Mouse (Mus musculus) heart, postnatal 25 days (tissue): Measurements from ENCODE around the gene Rai2. TPM values are rescaled to one million over a fixed set of nuclear protein-coding genes. Genes with fewer than 3 reads are reported as not detected.

Experiments
- DNase-seq: peaks from one replicate; pipeline ENCODE4 v3.0.0; 2022; ENCODE audit warnings: low spot score
- intact Hi-C: fragments of 180-260 bp; cut with DNase I; formaldehyde crosslinking; loops from one replicate; pipeline ENCODE4 v1.15.1; 2025
- total RNA-seq, 2 experiments: library from RNA; stranded (reverse); gene quantifications; 2 replicates each; pipeline ENCODE4 v1.2.3; 2021

Gene Rai2
- total RNA-seq, result 10 to 100 TPM; 32.3 to 32.9 TPM

DNA sequence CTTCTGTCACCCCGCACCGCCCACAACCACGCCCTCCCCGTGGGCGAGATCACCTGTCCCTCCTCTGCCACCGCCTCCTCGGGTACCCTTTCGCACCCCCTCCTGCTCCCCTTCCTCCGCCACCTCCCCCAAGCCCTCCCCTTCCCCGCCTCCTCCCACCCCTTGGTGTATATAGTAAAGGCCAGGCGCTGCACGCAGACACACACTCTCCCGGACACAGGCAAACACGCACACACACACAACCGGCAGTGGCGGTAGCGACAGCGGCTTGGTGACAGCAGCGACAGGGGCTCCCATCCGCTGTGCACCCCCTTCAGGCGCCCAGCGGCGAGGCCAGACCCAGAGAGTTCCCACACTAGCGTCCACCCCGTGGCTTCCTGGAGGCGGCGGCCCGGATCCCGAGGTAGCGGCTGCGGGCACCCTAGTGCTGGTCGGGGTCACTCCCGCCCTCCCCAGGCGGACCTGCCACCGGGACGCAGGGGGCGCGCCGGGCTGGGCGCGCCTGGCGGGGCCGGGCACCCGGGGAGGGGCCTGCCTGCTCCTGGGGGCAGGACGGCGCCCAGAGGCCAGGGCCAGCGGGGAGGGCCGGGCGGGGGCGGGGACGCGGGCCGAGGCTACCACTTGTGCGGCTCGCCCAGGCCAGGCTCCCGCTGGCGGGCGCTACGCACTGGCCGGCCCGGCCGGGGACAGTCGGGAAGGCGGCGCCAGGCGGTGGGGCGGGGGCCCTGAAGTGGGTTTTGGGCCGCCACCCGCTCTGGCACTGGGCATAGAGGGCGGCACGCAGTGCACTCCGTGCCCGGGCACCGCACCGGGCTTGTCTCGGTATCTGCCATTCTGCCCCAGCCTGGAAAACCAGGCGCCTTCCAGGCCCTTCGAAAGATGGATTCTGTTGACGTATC lies at the start of gene Rai2:
Rai2 (plus strand) TSS at position 205 of the 899 bp plus-strand sequence.
- DNase-seq, result no peak
- intact Hi-C loops, result loop anchor here (10.0 kb wide), 1 partner anchor 68 kb away; no protein-coding TSS in a partner anchor

DNA sequence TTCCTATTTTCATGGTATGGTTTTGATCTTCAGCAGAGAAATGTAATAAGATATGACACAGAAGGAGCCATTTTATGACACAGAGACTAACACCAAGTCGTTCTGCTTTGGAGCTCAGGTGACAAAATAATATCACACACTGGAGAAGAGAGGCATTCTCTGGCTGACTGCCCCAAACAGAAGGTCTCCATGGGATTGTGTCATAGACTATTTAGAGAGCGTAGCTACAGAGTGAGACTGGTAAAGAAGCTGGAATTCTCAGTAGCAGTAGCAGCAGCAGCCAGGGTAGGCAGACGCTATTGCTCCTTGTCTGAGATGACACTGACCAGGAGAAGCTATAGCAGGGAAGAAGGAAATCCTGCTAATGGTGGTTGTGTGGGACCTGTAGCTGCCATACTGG lies 27.5 kb upstream of the Rai2 start:
- DNase-seq, result no peak
- intact Hi-C loops, result no loop called here

DNA sequence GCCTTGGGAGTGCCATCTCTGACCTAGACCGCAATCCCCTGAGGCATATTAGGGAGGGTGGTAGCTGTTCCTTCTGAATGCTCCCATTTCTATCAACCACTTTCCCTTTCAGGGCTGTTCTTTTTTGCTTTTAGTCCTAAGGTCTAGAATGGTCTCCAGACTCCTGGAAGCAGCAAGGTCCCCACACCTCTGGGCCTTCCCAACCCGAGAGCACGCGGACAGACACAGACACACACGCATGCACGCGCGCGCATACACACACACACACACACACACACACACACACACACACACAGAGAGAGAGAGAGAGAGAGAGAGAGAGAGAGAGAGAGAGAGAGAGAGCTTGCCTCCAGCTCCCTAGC lies 385 bp upstream of the Rai2 start:
- DNase-seq, result no peak
- intact Hi-C loops, result loop anchor here (10.0 kb wide), 1 partner anchor 68 kb away; no protein-coding TSS in a partner anchor

DNA sequence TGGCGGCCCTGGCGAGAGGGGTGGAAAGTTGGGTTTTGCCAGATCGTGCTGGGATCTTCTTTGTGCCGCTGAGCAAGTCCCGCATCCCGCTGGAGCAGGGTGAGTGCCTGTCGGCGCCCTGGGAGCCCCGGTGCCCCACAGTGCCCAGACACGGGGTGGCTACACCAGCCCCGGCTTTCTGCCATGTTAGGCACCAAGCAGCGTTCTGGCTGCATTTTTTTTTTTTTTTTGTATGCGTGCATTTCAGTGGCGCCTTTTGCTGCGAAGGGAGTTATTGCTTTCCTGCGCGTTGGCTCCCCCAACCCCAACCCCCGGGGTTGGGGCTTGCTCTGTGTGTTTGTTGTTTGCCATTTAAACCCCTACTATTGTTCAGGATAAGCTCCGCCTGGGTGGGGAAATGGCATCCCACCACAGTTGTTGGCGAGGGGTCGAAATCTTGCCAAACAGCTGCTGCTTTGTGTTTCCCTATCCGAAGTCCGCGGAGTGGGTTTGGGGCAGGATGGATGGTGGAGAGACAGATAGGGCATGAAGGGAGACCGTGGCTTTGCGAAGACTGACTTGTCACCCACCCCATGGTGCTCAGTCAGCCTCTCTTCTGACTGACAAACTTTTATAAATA lies 1.0 kb downstream of the Rai2 start:
- no peak for DNase-seq
- intact Hi-C loops, result loop anchor here (10.0 kb wide), 1 partner anchor 67 kb away; no protein-coding TSS in a partner anchor

- no peak for DNase-seq
- intact Hi-C loops, result loop anchor here (10.0 kb wide), 1 partner anchor 66 kb away; no protein-coding TSS in a partner anchor
Measured at GRCm38 (mm10) chrX:161718548-161718947, 1.7 kb downstream of the Rai2 start.

DNA sequence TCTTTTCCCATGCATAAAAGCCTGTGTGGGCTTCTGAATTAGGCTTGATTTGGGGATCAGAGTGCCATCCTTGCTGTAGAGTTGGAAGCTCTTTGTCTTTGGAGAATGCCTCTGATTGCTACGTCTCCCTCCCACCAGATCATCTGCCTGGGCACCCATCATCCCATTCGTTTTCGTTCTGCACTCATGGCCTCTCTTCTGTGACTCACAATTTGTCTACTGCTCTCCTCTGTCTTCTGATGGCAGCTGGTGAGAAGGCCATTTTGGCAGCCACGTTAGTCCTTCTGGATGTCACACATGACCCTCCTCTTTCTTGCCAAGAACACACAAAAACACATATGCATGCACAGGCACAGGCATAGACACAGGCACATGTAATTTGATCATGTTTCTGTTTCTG lies 4.2 kb downstream of the Rai2 start:
- intact Hi-C loops, result no loop called here
- DNase-seq, result no peak

DNA sequence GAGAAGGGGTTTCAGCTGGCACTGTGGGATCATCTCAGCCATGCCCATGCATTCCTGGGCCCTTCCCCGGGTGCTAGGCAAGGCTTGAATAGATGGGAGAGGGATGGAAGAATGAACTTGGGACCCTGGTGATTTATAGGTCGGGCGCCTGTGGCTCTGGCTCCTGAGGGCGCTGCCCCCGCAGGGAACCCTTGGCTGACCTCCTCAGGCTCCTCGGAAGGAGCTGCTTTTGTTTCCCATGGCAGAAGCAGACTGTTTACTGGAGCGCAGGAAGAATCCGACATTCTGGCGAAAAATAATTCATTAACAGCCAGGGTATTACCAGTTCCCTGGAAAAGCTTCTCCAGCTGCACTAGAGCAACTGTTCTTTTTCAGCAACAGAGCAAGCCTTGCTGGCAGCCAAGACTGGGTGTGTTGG lies 6.5 kb downstream of the Rai2 start:
- intact Hi-C loops, result no loop called here
- DNase-seq, result no peak

DNA sequence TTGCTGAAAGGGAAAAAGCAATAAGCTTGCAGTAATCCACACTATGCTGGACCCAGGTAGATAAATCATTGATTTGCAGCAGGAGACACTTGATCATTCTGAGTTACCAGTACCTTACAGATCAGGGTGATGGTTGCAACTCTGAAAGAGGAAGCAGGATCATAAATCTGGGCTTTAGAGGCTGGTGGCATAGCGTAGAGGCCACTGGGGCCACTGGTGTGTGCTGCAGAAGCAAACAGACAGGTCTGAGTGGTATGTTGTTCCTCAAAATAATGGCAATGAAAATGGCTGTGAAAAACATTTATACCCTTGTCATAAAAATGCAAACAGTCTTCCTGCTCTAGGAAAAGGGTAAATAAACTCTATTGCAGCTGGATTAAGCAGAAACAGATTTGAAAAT lies 9.4 kb downstream of the Rai2 start:
- intact Hi-C loops, result no loop called here
- no peak for DNase-seq

GRCm38 (mm10) chrX:161728507-161728906 lies 11.6 kb downstream of the Rai2 start:
- intact Hi-C loops, result no loop called here
- no peak for DNase-seq

GRCm38 (mm10) chrX:161730026-161730425 lies 13.2 kb downstream of the Rai2 start:
- intact Hi-C loops, result no loop called here
- no peak for DNase-seq

DNA sequence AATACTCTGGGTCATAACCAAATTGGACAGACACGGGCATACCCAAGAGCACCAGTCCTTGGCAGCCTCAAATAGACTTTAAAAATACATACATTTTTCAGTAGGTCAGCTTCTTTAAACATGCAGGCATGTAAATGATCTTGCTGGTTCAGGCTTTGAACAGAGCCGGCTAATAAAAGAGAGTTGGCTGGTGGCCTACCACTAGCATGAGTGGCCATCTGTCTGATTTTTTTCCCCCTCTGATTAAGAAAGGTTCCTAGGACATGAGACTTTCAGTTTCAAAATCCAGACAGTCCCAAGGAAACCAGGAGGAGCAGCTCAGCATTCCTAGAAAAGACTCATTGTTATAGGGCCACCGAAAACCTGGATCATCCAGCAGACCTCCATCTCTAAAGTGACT lies 15.0 kb downstream of the Rai2 start:
- intact Hi-C loops, result no loop called here
- no peak for DNase-seq

GRCm38 (mm10) chrX:161733581-161734309 lies 16.9 kb downstream of the Rai2 start:
- DNase-seq, result no peak

DNA sequence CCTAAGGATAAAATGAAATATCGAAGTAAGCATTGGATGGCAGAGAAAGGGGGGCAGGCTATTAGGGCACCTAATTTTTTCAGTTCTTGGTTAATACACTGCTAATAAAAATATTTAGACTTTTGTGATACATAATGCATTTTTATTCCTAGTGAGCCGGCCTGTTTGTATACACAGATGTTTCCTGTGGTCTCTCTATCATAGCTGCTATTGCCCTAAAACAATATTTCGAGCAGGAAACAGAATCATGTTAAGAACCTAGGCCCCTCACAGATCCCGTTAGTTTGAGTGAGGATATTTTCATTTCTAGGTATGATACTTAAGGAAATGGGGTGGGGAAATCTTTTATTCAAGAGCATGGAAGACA lies 17.4 kb downstream of the Rai2 start:
- intact Hi-C loops, result no loop called here
- DNase-seq, result no peak

More at GRCm38 (mm10) chrX:161733581-161734309, 16.9 kb downstream of the Rai2 start:
- intact Hi-C loops, result no loop called here

DNA sequence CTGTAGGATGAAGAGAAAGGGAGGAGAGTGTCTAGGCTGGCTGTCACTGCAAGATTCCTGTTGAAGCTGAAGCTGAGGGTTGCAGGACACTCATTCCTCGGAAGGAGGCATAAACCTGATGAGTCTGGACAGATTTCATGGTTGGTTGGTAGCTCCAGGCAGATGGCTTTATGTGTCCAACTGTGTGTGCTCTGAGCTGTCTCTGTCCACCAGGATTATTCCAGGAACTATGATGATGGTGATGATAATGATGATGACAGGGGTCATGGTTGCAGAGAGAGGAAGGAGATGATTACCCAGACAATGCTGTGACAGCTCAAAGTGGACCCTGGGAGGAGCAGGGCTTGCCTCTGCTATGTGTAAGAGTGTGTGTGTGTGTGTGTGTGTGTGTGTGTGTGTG lies 22.5 kb downstream of the Rai2 start:
- intact Hi-C loops, result no loop called here

GRCm38 (mm10) chrX:161743080-161743479 lies 26.2 kb downstream of the Rai2 start:
- no peak for DNase-seq

More for the DNA sequence above, 22.5 kb downstream of the Rai2 start:
- no peak for DNase-seq

DNA sequence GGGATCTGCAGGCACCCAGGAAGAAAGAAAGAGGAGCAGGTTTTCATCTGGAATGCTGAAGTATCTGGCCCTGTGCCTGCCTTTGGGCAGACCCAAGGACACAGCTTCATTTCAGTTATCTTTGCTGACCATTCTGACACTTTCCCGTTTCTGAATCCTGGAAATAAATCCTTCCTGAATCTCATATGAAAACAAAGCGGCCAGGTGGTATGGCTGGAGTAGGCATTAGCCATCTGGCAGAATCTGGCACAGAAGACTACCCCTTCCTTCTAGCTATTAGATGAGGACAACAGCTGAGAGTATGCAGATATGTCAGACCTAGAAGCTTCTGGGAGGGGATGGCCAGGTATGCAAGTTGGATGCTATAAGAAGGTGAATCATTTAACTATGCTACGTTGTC lies 28.4 kb downstream of the Rai2 start:
- intact Hi-C loops, result no loop called here
- no peak for DNase-seq

More at GRCm38 (mm10) chrX:161743080-161743479, 26.2 kb downstream of the Rai2 start:
- intact Hi-C loops, result no loop called here

GRCm38 (mm10) chrX:161747337-161747736 lies 30.5 kb downstream of the Rai2 start:
- intact Hi-C loops, result no loop called here
- DNase-seq, result no peak

- DNase-seq, result no peak
Measured at GRCm38 (mm10) chrX:161753514-161753913, 36.6 kb downstream of the Rai2 start.

DNA sequence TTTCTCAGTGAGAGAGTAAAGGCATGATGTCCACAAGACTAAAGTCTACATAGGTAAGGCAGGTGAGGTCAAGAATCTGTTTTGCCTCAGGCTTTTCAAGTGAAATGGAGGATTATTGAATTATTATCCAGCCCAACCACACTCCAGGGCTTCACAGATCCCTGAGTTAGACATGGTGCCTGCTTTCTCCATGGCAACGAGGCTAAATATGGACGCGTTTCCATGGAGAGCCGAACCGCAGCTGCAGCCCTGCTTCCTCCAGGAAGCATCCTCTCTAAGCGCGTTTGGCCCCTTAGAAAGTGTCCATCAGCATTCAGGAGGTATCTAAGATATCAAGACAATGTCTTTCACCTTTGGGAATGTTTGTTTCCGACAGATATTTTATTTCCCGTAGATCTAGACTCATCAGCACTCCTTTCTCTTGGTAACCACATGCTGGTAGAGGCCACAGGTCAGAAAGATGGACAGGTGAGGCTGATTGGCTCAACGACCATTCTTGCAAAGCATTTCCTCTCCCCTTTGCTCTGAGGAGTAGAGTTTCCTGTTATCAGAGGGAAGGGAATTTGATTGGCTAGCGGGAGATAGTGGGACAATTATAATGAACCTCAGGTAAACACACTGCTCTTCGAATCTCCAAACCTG lies 59.6 kb downstream of the Rai2 start:
- intact Hi-C loops, result no loop called here
- DNase-seq, result no peak

More at GRCm38 (mm10) chrX:161753514-161753913, 36.6 kb downstream of the Rai2 start:
- intact Hi-C loops, result no loop called here
